Mouse (Mus musculus) CH12.LX (cell line): ENCODE measurements around the gene Epas1. TPM values are rescaled to one million over a fixed set of nuclear protein-coding genes. Genes with fewer than 3 reads are reported as not detected.

Experiments used
- DNase-seq: peaks from one replicate; pipeline ENCODE4 v3.0.0-alpha.2; 2013; ENCODE audit errors: extremely low read depth
- H3K27ac ChIP-seq: 2 replicates; pipeline ENCODE4 v1.5.1; 2012; ENCODE audit warnings: low read depth, mild to moderate bottlenecking, control low read depth, moderate library complexity; ENCODE audit not compliant: insufficient read depth
- H3K27me3 ChIP-seq: replicated peaks from 2 replicates; pipeline ENCODE3; 2012; ENCODE audit warnings: inconsistent platforms
- H3K36me3 ChIP-seq, 2 experiments: replicated peaks in 1 of 2; 2 replicates each; pipeline versions ENCODE3 to v1.6.1; 2012; ENCODE audit warnings: inconsistent platforms in 1 of 2, low read length in 1 of 2, mild to moderate bottlenecking in 1 of 2, mixed read lengths in 1 of 2, moderate library complexity in 1 of 2; ENCODE audit not compliant: control insufficient read depth in 1 of 2, insufficient read depth in 1 of 2
- H3K4me1 ChIP-seq, 2 experiments: 2 replicates each; pipeline ENCODE4 v1.6.1; 2012; ENCODE audit warnings: inconsistent platforms in 1 of 2, moderate library complexity in 1 of 2; ENCODE audit not compliant: insufficient read depth in 2 of 2, control insufficient read depth in 1 of 2
- H3K4me2 ChIP-seq: 2 replicates; pipeline ENCODE4 v1.6.1; 2012; ENCODE audit warnings: low read depth, mild to moderate bottlenecking, control low read depth; ENCODE audit not compliant: poor library complexity, insufficient read depth, severe bottlenecking
- H3K4me3 ChIP-seq, 3 experiments: fragments of 150-350 bp in 1 of 3; sonication (generic) in 1 of 3; replicated peaks in 1 of 3; 2 replicates each; pipeline versions ENCODE3 to v1.5.1; 2011 to 2012; ENCODE audit warnings: low read depth in 2 of 3, low read length in 2 of 3, mild to moderate bottlenecking in 2 of 3, moderate library complexity in 2 of 3, control low read depth in 1 of 3, improper control_type of control experiment in 1 of 3, inconsistent platforms in 1 of 3, mixed read lengths in 1 of 3; ENCODE audit not compliant: poor library complexity in 1 of 3
- H3K79me2 ChIP-seq: replicated peaks from 2 replicates; pipeline ENCODE4 v1.6.1; 2012; ENCODE audit warnings: mild to moderate bottlenecking, moderate library complexity; ENCODE audit not compliant: control insufficient read depth, poor library complexity, insufficient read depth, severe bottlenecking; ENCODE audit errors: extremely low read depth
- H3K9ac ChIP-seq: 2 replicates; pipeline ENCODE4 v1.6.1; 2012; ENCODE audit warnings: low read depth, mild to moderate bottlenecking, control low read depth, moderate library complexity; ENCODE audit not compliant: insufficient read depth
- H3K9me3 ChIP-seq: replicated peaks from 2 replicates; pipeline ENCODE3; 2012; ENCODE audit warnings: low read length, inconsistent platforms, mixed read lengths
- BHLHE40 ChIP-seq: IDR thresholded peaks from 2 replicates; pipeline ENCODE4 v1.6.1; 2011; ENCODE audit warnings: mild to moderate bottlenecking, low read depth, low read length, improper control_type of control experiment
- CHD1 ChIP-seq: IDR thresholded peaks from 2 replicates; pipeline ENCODE4 v1.6.1; 2012; ENCODE audit warnings: low read depth, low read length, improper control_type of control experiment, inconsistent platforms
- CTCF ChIP-seq, 2 experiments: IDR thresholded peaks in 1 of 2; conservative IDR thresholded peaks in 1 of 2; 2 replicates each; pipeline ENCODE4 v1.5.1; 2011 to 2012; ENCODE audit warnings: low read depth in 2 of 2, low read length in 2 of 2, improper control_type of control experiment in 1 of 2, inconsistent platforms in 1 of 2, mild to moderate bottlenecking in 1 of 2, moderate library complexity in 1 of 2
- E2F4 ChIP-seq: IDR thresholded peaks from 2 replicates; pipeline ENCODE4 v1.6.1; 2011; ENCODE audit warnings: low read depth, low read length, improper control_type of control experiment; ENCODE audit not compliant: insufficient replicate concordance
- ELF1 ChIP-seq: IDR thresholded peaks from 2 replicates; pipeline ENCODE4 v1.6.1; 2014; ENCODE audit warnings: low read depth, mild to moderate bottlenecking, inconsistent platforms, low read length, improper control_type of control experiment
- EP300 ChIP-seq: IDR thresholded peaks from 2 replicates; pipeline ENCODE4 v1.6.1; 2011; ENCODE audit warnings: low read length, improper control_type of control experiment
- HCFC1 ChIP-seq: IDR thresholded peaks from 2 replicates; pipeline ENCODE4 v1.6.1; 2012; ENCODE audit warnings: low read depth, mild to moderate bottlenecking, inconsistent platforms, low read length, improper control_type of control experiment
- JUN ChIP-seq: IDR thresholded peaks from 2 replicates; pipeline ENCODE4 v1.6.1; 2011; ENCODE audit warnings: low read depth, mild to moderate bottlenecking, low read length, improper control_type of control experiment, moderate library complexity; ENCODE audit not compliant: insufficient read depth
- JUND ChIP-seq: conservative IDR thresholded peaks from 2 replicates; pipeline ENCODE4 v1.6.1; 2011; ENCODE audit warnings: low read depth, low read length, improper control_type of control experiment
- KAT2A ChIP-seq: IDR thresholded peaks from 2 replicates; pipeline ENCODE4 v1.6.1; 2012; ENCODE audit warnings: low read length, improper control_type of control experiment, inconsistent platforms; ENCODE audit not compliant: insufficient replicate concordance
- MAX ChIP-seq: IDR thresholded peaks from 2 replicates; pipeline ENCODE4 v1.6.1; 2011; ENCODE audit warnings: low read length, improper control_type of control experiment
- MXI1 ChIP-seq: IDR thresholded peaks from 2 replicates; pipeline ENCODE4 v1.6.1; 2011; ENCODE audit warnings: mild to moderate bottlenecking, low read depth, low read length, improper control_type of control experiment
- MYC ChIP-seq: IDR thresholded peaks from 2 replicates; pipeline ENCODE4 v1.6.1; 2011; ENCODE audit warnings: low read depth, mild to moderate bottlenecking, improper control_type of control experiment, low read length
- NRF1 ChIP-seq: IDR thresholded peaks from 2 replicates; pipeline ENCODE4 v1.6.1; 2014; ENCODE audit warnings: low read depth, mild to moderate bottlenecking, inconsistent platforms, low read length, improper control_type of control experiment, moderate library complexity
- POLR2A ChIP-seq: IDR thresholded peaks from 2 replicates; pipeline ENCODE4 v1.6.1; 2011; ENCODE audit warnings: low read depth, mild to moderate bottlenecking, improper control_type of control experiment, low read length
- SIN3A ChIP-seq: IDR thresholded peaks from 2 replicates; pipeline ENCODE4 v1.6.1; 2012; ENCODE audit warnings: low read length, improper control_type of control experiment, inconsistent platforms
- UBTF ChIP-seq: IDR thresholded peaks from 2 replicates; pipeline ENCODE4 v1.6.1; 2012; ENCODE audit warnings: low read depth, mild to moderate bottlenecking, inconsistent platforms, low read length, improper control_type of control experiment, moderate library complexity
- USF2 ChIP-seq: conservative IDR thresholded peaks from 2 replicates; pipeline ENCODE4 v1.6.1; 2011; ENCODE audit warnings: low read depth, low read length, improper control_type of control experiment
- ZKSCAN1 ChIP-seq: IDR thresholded peaks from 2 replicates; pipeline ENCODE4 v1.6.1; 2012; ENCODE audit warnings: low read depth, inconsistent platforms, low read length, improper control_type of control experiment, borderline replicate concordance
- ZMIZ1 ChIP-seq: IDR thresholded peaks from 2 replicates; pipeline ENCODE4 v1.6.1; 2012; ENCODE audit warnings: low read depth, mild to moderate bottlenecking, inconsistent platforms, low read length, improper control_type of control experiment
- ZNF384 ChIP-seq: IDR thresholded peaks from 2 replicates; pipeline ENCODE4 v1.6.1; 2012; ENCODE audit warnings: low read depth, low read length, improper control_type of control experiment, inconsistent platforms
- dilution Hi-C: fragments of 300-500 bp; cut with MboI; formaldehyde crosslinking; loops from 2 replicates; pipeline ENCODE4 v1.14.3; 2020; ENCODE audit warnings: low sequenced_read_pairs; ENCODE audit not compliant: extremely low pct_unique_long_range_greater_than_20kb, extremely low pct_ligation_motif_present
- in situ Hi-C: fragments of 300-500 bp; cut with MboI; formaldehyde crosslinking; loops from 3 replicates; pipeline ENCODE4 v1.14.3; 2019; ENCODE audit warnings: low sequenced_read_pairs, low pct_ligation_motif_present, low pct_unique_long_range_greater_than_20kb, mixed read lengths
- polyA plus RNA-seq: library from polyadenylated mRNA; unstranded; fragments of >175 nt; gene quantifications from 2 replicates; pipeline ENCODE4 v1.2.1, GENCODE M21; 2012; ENCODE audit warnings: low read depth; ENCODE audit not compliant: insufficient read length
- total RNA-seq, 2 experiments: library from RNA; depleted of rRNA; stranded (reverse); fragments of 300-350 nt in 1 of 2; fragments of >200 nt in 1 of 2; gene quantifications; 2 replicates each; pipeline ENCODE4 v1.2.3; 2012 to 2014

The Epas1 gene
- total and polyA plus RNA-seq, 3 experiments: 0.08 to 0.14 (median 0.11) TPM

DNA sequence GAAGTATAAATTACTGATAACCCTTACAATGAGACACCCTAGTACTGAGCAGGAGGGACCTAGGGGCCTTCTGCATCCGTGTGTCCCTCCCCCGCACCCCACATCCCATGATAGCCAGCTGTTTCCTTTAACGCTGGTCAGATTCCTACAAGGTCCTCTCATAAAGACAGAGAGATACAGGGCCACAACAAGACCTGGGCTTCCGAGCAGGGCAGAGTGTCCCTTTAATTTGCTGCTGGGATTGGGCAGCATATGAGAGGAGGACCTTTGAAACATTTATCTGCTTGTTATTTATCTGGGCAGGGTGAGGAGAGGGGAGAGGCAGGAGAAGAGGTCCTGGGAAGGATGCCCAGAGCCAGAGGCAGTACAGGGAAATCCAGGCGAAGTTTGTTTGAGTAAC, 41.6 kb upstream of the Epas1 start:
- no peak for TF ChIP-seq ZKSCAN1
- TF ChIP-seq, all 38 proteins: peak for 0
- H3K27ac ChIP-seq: no peak overlapping the region
- H3K27me3 ChIP-seq: no peaks in the 10 kb centered on the region
- H3K4me1 ChIP-seq: peaks cover 24% of the 10 kb centered on the region in 2 experiments
- in situ Hi-C loops: no loop called here
- H3K9me3 ChIP-seq: no peaks in the 10 kb centered on the region
- no peak overlapping the region for H3K4me3 ChIP-seq
- no peak for DNase-seq
- no peak overlapping the region for H3K9ac ChIP-seq
- no peak overlapping the region for H3K4me2 ChIP-seq
- dilution Hi-C loops: no loop called here
- no peaks in the 10 kb centered on the region for H3K36me3 ChIP-seq
- H3K79me2 ChIP-seq: no peaks in the 10 kb centered on the region

DNA sequence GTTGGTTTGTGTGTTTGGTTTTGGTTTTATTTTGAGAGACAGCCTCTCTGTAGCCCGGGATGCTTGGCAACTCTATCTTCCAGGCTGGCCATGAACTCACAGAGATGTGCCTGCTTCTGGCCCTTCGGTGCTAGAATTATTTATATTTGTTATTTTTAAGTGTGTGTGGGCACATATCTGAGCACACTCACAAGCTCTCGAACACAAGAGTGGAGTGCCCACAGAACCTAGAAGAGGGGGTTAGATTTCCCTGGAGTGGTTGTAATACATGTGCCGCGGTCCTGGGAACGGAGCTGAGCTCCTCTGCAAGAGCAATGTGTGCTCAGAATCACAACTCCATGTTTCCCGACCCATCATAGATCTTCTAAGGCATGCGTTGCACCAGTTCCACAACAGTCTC, 40.9 kb upstream of the Epas1 start:
- Histone ChIP-seq H3K79me2 (no peaks in the 10 kb centered on the region), H3K9me3 (no peaks in the 10 kb centered on the region), H3K27me3 (no peaks in the 10 kb centered on the region), H3K27ac (no peak overlapping the region), H3K36me3 (no peaks in the 10 kb centered on the region), H3K4me3 (no peak overlapping the region), H3K9ac (no peak overlapping the region), H3K4me2 (no peak overlapping the region), H3K4me1 (peaks cover 22 to 24% of the 10 kb centered on the region in 2 experiments)
- in situ Hi-C loops (no loop called here), dilution Hi-C loops (no loop called here)
- DNase-seq: no peak
- TF ChIP-seq JUND: no peak
- no peak for TF ChIP-seq EP300
- no peak for TF ChIP-seq CTCF (conservative IDR thresholded peaks at IDR 0.05 in 1 of 2, IDR thresholded peaks at IDR 0.05 in 1 of 2; ENCODE audit: low read depth in 2 of 2, low read length in 2 of 2)
- no peak for TF ChIP-seq MYC
- no peak for TF ChIP-seq E2F4
- TF ChIP-seq ZMIZ1: no peak
- TF ChIP-seq HCFC1: no peak
- no peak for TF ChIP-seq POLR2A
- TF ChIP-seq CHD1: no peak
- TF ChIP-seq ZNF384: no peak

DNA sequence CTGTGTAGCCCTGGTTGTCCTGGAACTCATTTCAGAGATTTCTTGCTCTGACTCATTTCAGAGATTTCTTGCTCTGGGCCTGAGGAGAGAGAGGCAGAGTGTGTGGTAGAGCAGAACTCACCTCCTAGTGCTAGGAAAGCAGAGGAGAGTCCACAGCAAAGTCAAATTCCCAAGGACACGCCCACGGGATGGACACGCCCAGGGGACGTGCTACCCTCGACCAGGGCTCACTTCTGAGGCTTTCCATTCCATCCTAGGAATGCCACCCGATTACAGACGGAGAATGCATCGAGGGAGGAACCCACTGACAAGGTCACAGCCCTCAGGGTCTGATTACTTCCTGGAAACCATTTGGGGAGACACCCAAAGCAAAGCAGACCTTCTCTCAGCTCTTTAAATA, 39.9 kb upstream of the Epas1 start:
- TF ChIP-seq BHLHE40 (no peak), USF2 (no peak), MAX (no peak), MYC (no peak), SIN3A (no peak), JUND (no peak), MXI1 (no peak), NRF1 (no peak), JUN (no peak), CTCF (conservative IDR thresholded peaks at IDR 0.05 in 1 of 2, IDR thresholded peaks at IDR 0.05 in 1 of 2; ENCODE audit: low read depth in 2 of 2, low read length in 2 of 2) (no peak), UBTF (no peak), KAT2A (no peak), ELF1 (no peak)
- TF ChIP-seq, all 38 proteins: peak for 0
- H3K36me3 ChIP-seq: no peaks in the 10 kb centered on the region
- dilution Hi-C loops: no loop called here
- no peak overlapping the region for H3K27ac ChIP-seq
- peaks cover 22 to 24% of the 10 kb centered on the region in 2 experiments for H3K4me1 ChIP-seq
- in situ Hi-C loops: no loop called here
- no peak overlapping the region for H3K4me3 ChIP-seq
- no peaks in the 10 kb centered on the region for H3K79me2 ChIP-seq
- H3K9me3 ChIP-seq: no peaks in the 10 kb centered on the region
- no peak for DNase-seq
- no peak overlapping the region for H3K4me2 ChIP-seq
- H3K27me3 ChIP-seq: no peaks in the 10 kb centered on the region
- no peak overlapping the region for H3K9ac ChIP-seq
